Mouse (Mus musculus): ENCODE measurements around the gene Npas1. TPM values are rescaled to one million over a fixed set of nuclear protein-coding genes. Genes with fewer than 3 reads are reported as not detected.

Gene Npas1
- not detected in 2 replicates for polyA plus RNA-seq (2012; rRNA removed)

GRCm38 (mm10) chr7:16477628-16478027 lies at the start of gene Npas1:
Gene Npas1 (minus strand): TSS chr7:16477728.

GRCm38 (mm10) chr7:16452587-16453073 lies 24.9 kb downstream of the Npas1 start, which contains the start of gene Tmem160:
Gene Tmem160 (plus strand): TSS chr7:16452779.

Other genes starting within 250 kb of the Npas1 start
- gene C5ar2, start 233.6 kb downstream of the Npas1 start, polyA plus RNA-seq (2012; rRNA removed) = 0.87 and 0.90 TPM in 2 replicates
- 14.7 and 16.9 TPM in 2 replicates for gene C5ar1, start 218.2 kb downstream of the Npas1 start, polyA plus RNA-seq (2012; rRNA removed)
- 112 and 150 TPM in 2 replicates for gene Inafm1, start 204.1 kb downstream of the Npas1 start, polyA plus RNA-seq (2012; rRNA removed)
- gene Ccdc9, start 190.9 kb downstream of the Npas1 start, polyA plus RNA-seq (2012; rRNA removed) = 32.9 and 36.1 TPM in 2 replicates
- 51.7 and 62.6 TPM in 2 replicates for gene Bbc3, start 169.3 kb downstream of the Npas1 start, polyA plus RNA-seq (2012; rRNA removed)
- 25.4 and 31.6 TPM in 2 replicates for gene Sae1, start 89.9 kb downstream of the Npas1 start, polyA plus RNA-seq (2012; rRNA removed)
- gene Zc3h4, start 76.8 kb downstream of the Npas1 start, polyA plus RNA-seq (2012; rRNA removed) = 54.3 and 55.5 TPM in 2 replicates
- gene Tmem160, start 24.9 kb downstream of the Npas1 start, polyA plus RNA-seq (2012; rRNA removed) = 222 and 259 TPM in 2 replicates
- 32.1 and 43.7 TPM in 2 replicates for gene Arhgap35, start 137.3 kb upstream of the Npas1 start, polyA plus RNA-seq (2012; rRNA removed)
- gene Ceacam15, start 198.0 kb upstream of the Npas1 start, polyA plus RNA-seq (2012; rRNA removed) = not detected in 2 replicates
- not detected in 2 replicates for gene Ceacam9, start 244.2 kb upstream of the Npas1 start, polyA plus RNA-seq (2012; rRNA removed)

Measured in ovary, adult 2 months (tissue).